Mouse (Mus musculus) erythroblast, embryonic 14.5 days (primary cell): Measurements from ENCODE around the gene Arsb.

Experiments
- GATA1 ChIP-seq: IDR thresholded peaks from 2 replicates; pipeline ENCODE4 v1.6.1; 2012; ENCODE audit warnings: low read length, inconsistent platforms, mixed read lengths
- TAL1 ChIP-seq: IDR thresholded peaks from 3 replicates; pipeline ENCODE4 v1.6.1; 2012; ENCODE audit warnings: low read length, inconsistent platforms, mixed read lengths

- no peak for TF ChIP-seq TAL1
- TF ChIP-seq GATA1: no peak
These were observed 135.3 kb downstream of the Arsb start for GRCm38 (mm10) chr13:93906552-93907245.
